Mouse (Mus musculus): ENCODE results near the gene Plxdc1. TPM values are rescaled to one million over a fixed set of nuclear protein-coding genes. Genes with fewer than 3 reads are reported as not detected.

Gene Plxdc1
- 1.2 and 1.7 TPM in 2 replicates for polyA plus RNA-seq (2012; ENCODE audit: low replicate concordance)

DNA sequence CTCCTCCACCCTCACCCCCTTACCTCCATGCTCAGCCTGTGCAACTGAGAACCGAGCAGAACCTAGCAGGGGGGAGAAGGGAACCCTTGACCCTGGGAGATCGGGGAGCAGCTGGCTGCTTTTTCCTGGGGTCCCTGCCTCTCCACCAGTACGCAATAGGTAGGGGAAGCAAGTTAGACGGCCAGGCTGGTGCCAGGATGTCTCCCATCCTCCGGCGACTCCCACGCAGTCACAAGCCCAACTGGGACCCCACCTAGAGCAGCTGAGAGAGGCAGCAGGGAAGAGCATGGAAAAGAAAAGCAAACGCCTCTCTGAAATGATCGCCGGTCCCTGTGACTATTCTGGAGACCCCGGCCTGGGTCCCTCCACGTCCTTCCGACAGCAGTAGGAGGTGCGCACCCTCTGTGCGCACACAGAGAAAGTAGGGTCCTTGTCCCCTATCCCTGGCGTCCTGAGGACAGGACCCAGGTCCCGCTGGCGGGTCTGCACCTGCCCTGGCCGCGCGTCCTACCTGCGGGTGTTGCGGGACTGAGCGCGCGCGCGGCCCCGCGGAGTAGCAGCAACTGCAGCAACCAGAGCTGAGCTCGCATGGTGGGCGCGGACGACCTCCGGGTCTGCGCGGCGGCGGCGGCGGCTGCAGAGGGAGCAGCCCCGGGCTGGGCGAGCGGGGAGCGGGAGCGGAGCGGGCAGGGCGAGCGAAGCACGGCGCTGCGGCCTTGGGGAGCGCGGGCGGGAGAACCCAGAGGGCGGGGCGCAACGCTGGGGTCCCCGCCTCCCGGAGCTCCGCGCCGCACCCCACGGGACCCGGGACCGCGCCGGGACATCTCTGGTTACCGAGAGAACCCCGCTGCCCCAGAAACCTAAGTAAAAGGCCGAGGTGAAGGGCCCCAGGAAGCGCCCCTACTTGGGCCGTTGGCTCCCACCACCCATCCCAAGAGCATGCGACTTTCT, at the start of gene Plxdc1:
TSS of gene Plxdc1 (minus strand) at position 718 of the 951 bp plus-strand sequence.

DNA sequence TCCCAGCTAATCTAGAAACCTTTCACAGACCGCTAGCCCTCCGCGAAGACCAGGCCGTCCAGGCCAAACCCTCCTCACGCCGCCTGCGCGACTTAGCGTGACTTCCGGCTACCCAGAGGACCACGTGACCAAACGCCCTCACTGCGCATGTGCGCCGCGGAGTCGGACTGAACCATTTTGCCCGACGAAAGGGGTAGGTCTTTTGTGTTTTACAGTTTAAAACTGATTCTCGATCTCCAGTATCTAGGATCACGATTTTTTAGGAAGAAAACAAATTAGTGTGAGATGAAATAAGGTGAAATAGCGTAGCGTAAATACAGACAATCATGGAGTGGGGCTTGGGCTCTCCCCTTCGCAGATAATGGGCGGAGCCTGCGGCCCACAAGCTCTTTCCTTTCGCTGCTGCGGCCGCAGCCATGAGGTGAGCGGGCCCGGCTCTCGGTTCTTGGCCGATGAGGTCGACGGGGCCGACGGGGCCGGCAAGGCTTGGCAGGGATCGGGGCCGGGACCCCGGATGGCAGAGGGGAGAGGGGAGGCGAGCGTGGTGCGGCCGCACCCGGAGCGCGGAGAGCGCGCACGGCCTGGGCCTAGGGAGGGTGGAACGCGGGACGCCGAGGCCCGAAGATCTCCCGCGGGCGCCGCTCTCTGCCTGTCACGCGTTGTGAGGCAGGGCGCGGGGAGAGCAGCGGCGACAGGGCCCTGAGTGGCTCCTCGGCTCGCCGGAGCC, 40.5 kb upstream of the Plxdc1 start, which contains the start of gene Rpl19:
TSS of gene Rpl19 (plus strand) at position 141 of the 727 bp plus-strand sequence.

DNA sequence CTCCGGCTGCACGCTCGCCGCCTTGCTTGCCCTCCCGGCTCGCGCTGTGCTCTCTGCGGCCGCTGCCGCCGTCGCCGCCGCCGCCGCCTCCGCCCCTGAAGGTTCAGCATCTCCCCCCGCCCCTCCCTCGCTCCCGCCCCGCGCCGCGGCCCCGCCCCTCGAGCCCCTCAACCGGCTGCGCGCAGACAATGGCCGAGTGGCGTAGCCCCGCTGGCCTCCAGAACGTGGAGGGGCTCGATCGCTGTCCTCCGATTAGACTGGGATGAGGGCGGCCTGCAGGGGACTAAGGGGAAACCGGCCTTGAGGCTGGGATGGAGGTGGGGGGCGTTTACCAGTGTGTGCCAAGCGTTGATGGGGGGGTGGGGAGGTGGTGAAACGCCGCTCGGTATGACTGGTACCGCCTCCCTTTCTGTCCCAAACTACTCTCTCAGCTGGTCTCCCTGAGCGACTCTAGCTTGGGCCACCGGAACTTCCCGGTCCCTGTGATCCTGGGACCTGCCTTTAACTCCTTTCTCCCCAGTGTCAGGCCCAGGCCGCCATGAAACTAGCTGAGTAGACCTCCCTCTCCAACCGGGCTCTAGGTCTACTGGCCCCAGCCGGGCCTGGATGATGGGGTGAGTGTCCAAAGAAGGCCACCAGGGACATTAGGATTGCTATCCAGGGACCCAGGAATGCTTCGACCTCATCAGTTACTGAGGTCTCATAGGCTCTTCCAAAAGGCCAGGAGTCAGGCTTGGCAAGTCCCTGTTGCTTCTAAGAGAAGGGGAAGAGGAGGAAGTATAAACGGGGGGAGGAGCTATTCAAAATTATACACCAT, 36.5 kb upstream of the Plxdc1 start, which contains the start of gene Cacnb1:
TSS of gene Cacnb1 (minus strand) at position 480 of the 817 bp plus-strand sequence.

DNA sequence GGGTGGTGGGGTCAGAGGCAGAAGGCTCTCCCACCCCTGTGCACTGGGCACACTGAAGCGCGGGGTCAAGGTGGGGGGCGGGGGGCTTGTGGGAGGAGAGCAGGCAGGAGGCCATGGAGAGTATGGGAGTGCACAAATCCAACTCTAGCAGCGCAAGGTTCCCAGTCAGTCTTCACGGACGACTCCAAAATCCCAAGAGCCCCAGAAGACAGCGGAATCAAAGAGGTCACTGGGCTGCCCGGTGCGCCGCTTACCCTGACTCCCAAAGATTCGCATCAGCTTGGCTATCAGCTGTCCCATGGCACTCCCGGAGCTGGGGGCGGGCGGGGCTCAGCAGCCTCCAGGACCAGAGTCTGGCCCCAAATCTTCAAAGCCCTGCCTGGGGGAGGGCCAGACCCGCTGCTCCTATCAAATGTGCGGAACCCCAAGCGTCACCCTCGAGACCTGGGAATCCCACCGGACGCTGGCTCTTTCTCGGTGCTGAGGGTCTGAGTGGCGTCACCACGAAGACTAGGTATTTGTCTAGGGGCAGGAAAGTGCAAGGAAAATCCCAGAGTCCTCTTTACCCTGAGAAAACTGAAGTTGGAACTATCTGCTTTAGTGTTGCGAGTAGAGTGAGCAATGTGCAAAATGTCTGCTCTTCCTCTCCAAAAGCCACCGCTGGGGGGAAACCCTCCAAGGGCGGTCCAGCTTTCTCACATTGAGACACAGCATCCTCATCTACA, 9.5 kb upstream of the Plxdc1 start, which contains the start of gene Arl5c:
TSS of gene Arl5c (minus strand) at position 618 of the 725 bp plus-strand sequence.

DNA sequence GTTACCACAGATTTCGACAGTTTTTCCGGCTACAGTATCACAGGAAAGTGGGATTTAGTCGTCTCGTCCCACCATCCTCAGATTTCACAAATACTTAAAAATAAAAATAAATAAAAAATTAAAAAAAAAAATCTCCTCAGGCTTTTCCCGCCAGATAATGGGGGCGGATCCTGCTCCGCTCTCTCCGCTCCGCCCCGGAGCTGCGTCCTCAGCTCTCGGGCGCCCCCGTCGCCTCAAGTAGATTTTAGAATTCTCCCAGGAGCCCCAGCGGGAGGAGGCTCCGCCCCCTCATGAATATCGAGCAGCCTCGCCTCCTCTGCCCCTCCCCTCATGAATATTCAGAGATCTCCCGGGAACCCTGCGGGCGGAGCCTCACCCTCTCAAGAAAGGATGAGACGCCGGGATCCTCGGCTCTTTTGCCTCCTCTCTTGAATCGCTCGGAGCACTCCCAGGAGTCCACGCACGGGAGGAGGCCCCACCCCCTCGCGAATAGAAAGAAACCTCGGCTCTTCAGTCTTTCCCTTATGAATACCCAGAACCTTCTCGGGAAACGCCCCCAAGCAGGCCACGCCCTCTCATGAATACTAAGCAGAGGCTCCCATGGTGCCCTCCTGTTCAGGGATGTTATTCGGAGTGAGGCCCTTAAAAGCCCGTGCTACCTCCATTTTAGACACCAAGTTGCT, 102.2 kb downstream of the Plxdc1 start, which contains the start of gene Fbxo47:
TSS of gene Fbxo47 (minus strand) at position 237 of the 683 bp plus-strand sequence.

Other genes with a start within 250 kb of the Plxdc1 start
- gene Pip4k2b, start 241.7 kb downstream of the Plxdc1 start, polyA plus RNA-seq (2012; ENCODE audit: low replicate concordance): 22.9 and 26.5 TPM in 2 replicates
- gene Cwc25, start 219.9 kb downstream of the Plxdc1 start, polyA plus RNA-seq (2012; ENCODE audit: low replicate concordance): 9.5 and 15.2 TPM in 2 replicates
- gene 1700001P01Rik, start 210.5 kb downstream of the Plxdc1 start, polyA plus RNA-seq (2012; ENCODE audit: low replicate concordance): 1.4 TPM in 1 of 2 replicates, not detected in the other
- gene Rpl23, start 204.0 kb downstream of the Plxdc1 start, polyA plus RNA-seq (2012; ENCODE audit: low replicate concordance): 28.5 and 58.3 TPM in 2 replicates
- 26.1 and 92.3 TPM in 2 replicates for gene Lasp1, start 187.4 kb downstream of the Plxdc1 start, polyA plus RNA-seq (2012; ENCODE audit: low replicate concordance)
- gene B230217C12Rik, start 145.7 kb downstream of the Plxdc1 start, polyA plus RNA-seq (2012; ENCODE audit: low replicate concordance): 0.34 TPM in 1 of 2 replicates, not detected in the other
- not detected in 2 replicates for gene Fbxo47, start 102.3 kb downstream of the Plxdc1 start, polyA plus RNA-seq (2012; ENCODE audit: low replicate concordance)
- gene Arl5c, start 9.7 kb upstream of the Plxdc1 start, polyA plus RNA-seq (2012; ENCODE audit: low replicate concordance): 2.2 and 3.6 TPM in 2 replicates
- 2.1 and 2.2 TPM in 2 replicates for gene Cacnb1, start 36.6 kb upstream of the Plxdc1 start, polyA plus RNA-seq (2012; ENCODE audit: low replicate concordance)
- gene Rpl19, start 40.3 kb upstream of the Plxdc1 start, polyA plus RNA-seq (2012; ENCODE audit: low replicate concordance): 412 and 530 TPM in 2 replicates
- gene Stac2, start 67.0 kb upstream of the Plxdc1 start, polyA plus RNA-seq (2012; ENCODE audit: low replicate concordance): 3.7 and 5.5 TPM in 2 replicates
- 5.5 and 7.2 TPM in 2 replicates for gene Fbxl20, start 164.0 kb upstream of the Plxdc1 start, polyA plus RNA-seq (2012; ENCODE audit: low replicate concordance)
- gene Med1, start 206.8 kb upstream of the Plxdc1 start, polyA plus RNA-seq (2012; ENCODE audit: low replicate concordance): 22.9 and 31.9 TPM in 2 replicates
- 17.0 and 18.5 TPM in 2 replicates for gene Cdk12, start 216.6 kb upstream of the Plxdc1 start, polyA plus RNA-seq (2012; ENCODE audit: low replicate concordance)